Mouse (Mus musculus) erythroblast, adult 5-6 weeks (primary cell): ENCODE results near the gene Abcd1. TPM values are rescaled to one million over a fixed set of nuclear protein-coding genes. Genes with fewer than 3 reads are reported as not detected.

ENCODE experiments used
- ATAC-seq: replicated peaks from 2 replicates; pipeline ENCODE4 v1.8.0; 2016; ENCODE audit warnings: moderate number of reproducible peaks, mild to moderate bottlenecking, moderate TSS enrichment, inconsistent platforms; ENCODE audit not compliant: poor library complexity, low FRiP score, severe bottlenecking
- total RNA-seq, 2 experiments: library from RNA; stranded (forward) in 1 of 2; stranded (reverse) in 1 of 2; fragments of 150-400 nt in 1 of 2; fragments of 200-764, 138-1000 nt in 1 of 2; gene quantifications; 2 replicates each; pipeline versions ENCODE4 v1.2.3 to v1.2.4; 2015 to 2017; ENCODE audit warnings: low replicate concordance in 2 of 2

Gene Abcd1
- total RNA-seq (2015; ENCODE audit: low replicate concordance) (8.1 and 12.1 TPM in 2 replicates), total RNA-seq (2017; ENCODE audit: low replicate concordance) (1.3 and 4.0 TPM in 2 replicates)

- ATAC-seq: peak; percentile 92
These were observed at the start of gene Abcd1, which contains the start of gene Bcap31 for GRCm38 (mm10) chrX:73716109-73716661. TSS of gene Abcd1 (plus strand) at chrX:73716597. TSS of gene Bcap31 (minus strand) at chrX:73716175.

GRCm38 (mm10) chrX:73672031-73672431, 44.4 kb upstream of the Abcd1 start:
- ATAC-seq: no peak

GRCm38 (mm10) chrX:73672879-73673618, 43.3 kb upstream of the Abcd1 start, which contains the start of gene Slc6a8:
TSS of gene Slc6a8 (plus strand) at chrX:73673150.
- ATAC-seq: no peak

- no peak for ATAC-seq
These were observed 42.8 kb upstream of the Abcd1 start for GRCm38 (mm10) chrX:73673619-73673967.

GRCm38 (mm10) chrX:73673968-73674661, 42.3 kb upstream of the Abcd1 start:
- no peak for ATAC-seq

GRCm38 (mm10) chrX:73675231-73675630, 41.2 kb upstream of the Abcd1 start:
- no peak for ATAC-seq

- ATAC-seq: no peak
These were observed 39.7 kb upstream of the Abcd1 start for GRCm38 (mm10) chrX:73676668-73677067.

- no peak for ATAC-seq
These were observed 32.2 kb upstream of the Abcd1 start for GRCm38 (mm10) chrX:73684156-73684555.

- ATAC-seq: no peak
These were observed 31.4 kb upstream of the Abcd1 start for GRCm38 (mm10) chrX:73684978-73685377.

GRCm38 (mm10) chrX:73685629-73686028, 30.8 kb upstream of the Abcd1 start:
- no peak for ATAC-seq

- ATAC-seq: peak; percentile 81
These were observed 25.3 kb upstream of the Abcd1 start for GRCm38 (mm10) chrX:73690917-73691629.

- ATAC-seq: no peak
These were observed 15.9 kb upstream of the Abcd1 start for GRCm38 (mm10) chrX:73700472-73700871.

- peak; percentile 33 for ATAC-seq
These were observed 805 bp upstream of the Abcd1 start for GRCm38 (mm10) chrX:73715476-73716108.

- ATAC-seq: peak; percentile 28
These were observed 530 bp downstream of the Abcd1 start for GRCm38 (mm10) chrX:73716709-73717545.

GRCm38 (mm10) chrX:73717667-73718066, 1.3 kb downstream of the Abcd1 start:
- ATAC-seq: no peak

- ATAC-seq: no peak
These were observed 1.9 kb downstream of the Abcd1 start for GRCm38 (mm10) chrX:73718271-73718670.

- ATAC-seq: no peak
These were observed 2.4 kb downstream of the Abcd1 start for GRCm38 (mm10) chrX:73718686-73719362.

GRCm38 (mm10) chrX:73730908-73731307, 14.5 kb downstream of the Abcd1 start:
- no peak for ATAC-seq
